Mouse (Mus musculus): ENCODE measurements around the gene Pnkp.

Pnkp gene

GRCm38 (mm10) chr7:44826771-44827170 lies 30.2 kb upstream of the Pnkp start:
- DNase-seq (ENCODE audit: low spot score in 2 of 2): no peak

- DNase-seq (ENCODE audit: low spot score in 2 of 2): no peak
Observed at GRCm38 (mm10) chr7:44828706-44829105, 28.2 kb upstream of the Pnkp start.

GRCm38 (mm10) chr7:44832763-44833162 lies 24.2 kb upstream of the Pnkp start:
- no peak for DNase-seq (ENCODE audit: low spot score in 2 of 2)

GRCm38 (mm10) chr7:44835373-44836015 lies 21.4 kb upstream of the Pnkp start:
- no peak for DNase-seq (ENCODE audit: low spot score in 2 of 2)

- no peak for DNase-seq (ENCODE audit: low spot score in 2 of 2)
Observed at GRCm38 (mm10) chr7:44836016-44836404, 20.9 kb upstream of the Pnkp start.

GRCm38 (mm10) chr7:44836423-44837053 lies 20.4 kb upstream of the Pnkp start:
- no peak for DNase-seq (ENCODE audit: low spot score in 2 of 2)

- DNase-seq (ENCODE audit: low spot score in 2 of 2): no peak
Observed at GRCm38 (mm10) chr7:44838073-44838472, 18.9 kb upstream of the Pnkp start.

- no peak for DNase-seq (ENCODE audit: low spot score in 2 of 2)
Observed at GRCm38 (mm10) chr7:44839171-44839490, 17.8 kb upstream of the Pnkp start.

GRCm38 (mm10) chr7:44839491-44840191 lies 17.3 kb upstream of the Pnkp start:
- DNase-seq (ENCODE audit: low spot score in 2 of 2): no peak

- no peak for DNase-seq (ENCODE audit: low spot score in 2 of 2)
Observed at GRCm38 (mm10) chr7:44840426-44840825, 16.5 kb upstream of the Pnkp start.

- no peak for DNase-seq (ENCODE audit: low spot score in 2 of 2)
Observed at GRCm38 (mm10) chr7:44841825-44842463, 15.0 kb upstream of the Pnkp start.

- DNase-seq (ENCODE audit: low spot score in 2 of 2): no peak
Observed at GRCm38 (mm10) chr7:44845006-44845405, 11.9 kb upstream of the Pnkp start.

- DNase-seq (ENCODE audit: low spot score in 2 of 2): no peak
Observed at GRCm38 (mm10) chr7:44846804-44847203, 10.1 kb upstream of the Pnkp start.

GRCm38 (mm10) chr7:44847772-44848171 lies 9.2 kb upstream of the Pnkp start:
- no peak for DNase-seq (ENCODE audit: low spot score in 2 of 2)

GRCm38 (mm10) chr7:44848561-44849415 lies 8.2 kb upstream of the Pnkp start, which contains the start of the genes Akt1s1 and Tbc1d17:
Gene Akt1s1, plus strand, starts transcription at chr7:44848991.
Gene Tbc1d17, minus strand, starts transcription at chr7:44849079.
- peak; percentile 99 to 100 for DNase-seq (ENCODE audit: low spot score in 2 of 2)

GRCm38 (mm10) chr7:44849416-44850111 lies 7.4 kb upstream of the Pnkp start:
- DNase-seq (ENCODE audit: low spot score in 2 of 2): peak; percentile 89 to 90

- DNase-seq (ENCODE audit: low spot score in 2 of 2): peak in 1 of 2 experiments; percentile 82
Observed at GRCm38 (mm10) chr7:44850146-44850545, 6.8 kb upstream of the Pnkp start.

GRCm38 (mm10) chr7:44850789-44851624 lies 5.9 kb upstream of the Pnkp start:
- DNase-seq (ENCODE audit: low spot score in 2 of 2): no peak

- no peak for DNase-seq (ENCODE audit: low spot score in 2 of 2)
Observed at GRCm38 (mm10) chr7:44851625-44852234, 5.2 kb upstream of the Pnkp start.
